Comparison of ENCODE assay signal across 9 mouse cellular contexts in the genomic region with DNA sequence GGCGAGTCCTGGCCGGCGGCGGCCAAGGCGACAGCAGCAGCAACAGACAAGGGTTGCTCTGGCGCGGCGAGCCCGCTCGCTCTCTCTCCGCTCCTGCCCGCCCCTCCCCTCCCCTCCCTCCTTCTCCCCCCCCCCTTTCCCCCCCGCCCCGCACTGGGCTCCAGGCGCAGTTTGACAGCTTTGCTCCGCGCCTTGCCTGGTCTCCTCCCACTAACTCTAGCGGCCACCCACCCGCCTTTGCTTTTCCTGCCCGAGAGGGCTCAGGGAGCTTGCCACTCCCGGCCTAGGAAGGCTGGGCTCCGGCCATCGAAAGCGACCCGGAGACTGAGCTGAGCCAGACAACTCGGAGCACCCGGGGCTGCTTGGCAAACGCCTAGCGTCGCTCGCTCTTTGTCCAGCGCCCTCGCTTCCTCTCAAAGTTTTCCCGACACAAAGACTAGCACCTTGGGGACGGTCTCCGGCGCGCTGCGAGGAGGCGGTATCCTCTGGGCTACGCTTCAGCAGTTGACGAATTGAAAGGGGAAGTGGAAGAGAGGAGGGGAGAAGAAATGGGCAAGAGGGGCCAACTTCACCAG. TPM values are rescaled to one million over a fixed set of nuclear protein-coding genes. Genes with fewer than 3 reads are reported as not detected.
DNase-seq lines count a peak whose midpoint lies in the region; ATAC-seq lines count a peak whose summit lies in the region.
"Had no signal": no experiment of that assay in that cellular context is flagged by ENCODE, and none has a peak within 500 bp of the region (broad histone marks: within the 10 kb centered on the region; RNA-seq: fewer than 3 reads in every experiment).

TSS of gene St8sia2 (minus strand) at position 90 of the 575 bp plus-strand sequence.

- DNase-seq in kidney, adult 18-20 months: peak; percentile 20
- no peak for DNase-seq in kidney, adult 9 months
- DNase-seq in heart, adult 8-10 months (ENCODE audit: low spot score): peak; percentile 6
- peak; percentile 87 for DNase-seq in lung, postnatal 10 days
- DNase-seq in retina, postnatal 1 day: peak; percentile 92
- no peak for DNase-seq in thymus, postnatal 25 days

- peaks cover 26% of the 10 kb centered on the region for H3K27me3 ChIP-seq in kidney, embryonic 16.5 days (ENCODE audit: insufficient read depth, low read length)

- peak within 1 kb of the TSS; percentile 84 for H3K9ac ChIP-seq in kidney, embryonic 16.5 days (replicated peaks; ENCODE audit: low read length)

- H3K4me1 ChIP-seq in kidney, embryonic 16.5 days (ENCODE audit: insufficient read depth, low read length): peaks cover 16% of the 10 kb centered on the region

- peak within 1 kb of the TSS; percentile 83 for H3K4me2 ChIP-seq in kidney, embryonic 16.5 days (replicated peaks; ENCODE audit: low read depth, low read length)

- H3K9me3 ChIP-seq in kidney, embryonic 16.5 days (ENCODE audit: low read length): no peaks in the 10 kb centered on the region

- WGBS in kidney, embryonic 16.5 days: under 1% methylated on average over 36 of the region's 42 CpGs

- peak within 1 kb of the TSS; percentile 81 for H3K4me3 ChIP-seq in kidney, embryonic 16.5 days (ENCODE audit: low read length)

- peak; percentile 84 for ATAC-seq in common myeloid progenitor, adult 5-6 weeks (replicated peaks; ENCODE audit: low read depth, poor library complexity, severe bottlenecking)
- ATAC-seq in kidney, embryonic 16.5 days (ENCODE audit: low FRiP score, low TSS enrichment): peak; percentile 93

- H3K36me3 ChIP-seq in kidney, embryonic 16.5 days (ENCODE audit: insufficient read depth, low read length): no peaks in the 10 kb centered on the region
- H3K36me3 ChIP-seq: G1E had no signal

- peak within 1 kb of the TSS; percentile 71 for H3K27ac ChIP-seq in kidney, embryonic 16.5 days (ENCODE audit: low read length)

RNA-seq across cellular contexts. Expression of gene St8sia2, which starts in this region (rescaled TPM):
- total RNA-seq in common myeloid progenitor, adult 5-6 weeks (2017): 0.46 and 0.63 TPM in 2 replicates
- under 1 TPM; 0.09 to 0.28 (median 0.18) TPM for total RNA-seq in heart, adult 8-10 months (2022)
- polyA plus RNA-seq in kidney, embryonic 16.5 days (2015; fragmentation: Nextera tagmentation; extraction: Ambion mirVana): 9.2 and 13.7 TPM in 2 replicates
- polyA plus RNA-seq: G1E had no signal

Comparison
In these comparisons a context has a peak if more than half of its experiments do, and no peak if none do; other contexts are left out.
1. DNase-seq: peak in kidney, adult 18-20 months (single experiment), lung, postnatal 10 days (single experiment) and retina, postnatal 1 day (single experiment); none in kidney, adult 9 months (single experiment) and thymus, postnatal 25 days (single experiment).
2. Peak in ATAC-seq in common myeloid progenitor, adult 5-6 weeks; RNA of the gene not detected or under 1 TPM.
3. Peak in DNase-seq in heart, adult 8-10 months; RNA of the gene not detected or under 1 TPM.